8 mouse cellular contexts compared by ENCODE assay signal in the genomic region with DNA sequence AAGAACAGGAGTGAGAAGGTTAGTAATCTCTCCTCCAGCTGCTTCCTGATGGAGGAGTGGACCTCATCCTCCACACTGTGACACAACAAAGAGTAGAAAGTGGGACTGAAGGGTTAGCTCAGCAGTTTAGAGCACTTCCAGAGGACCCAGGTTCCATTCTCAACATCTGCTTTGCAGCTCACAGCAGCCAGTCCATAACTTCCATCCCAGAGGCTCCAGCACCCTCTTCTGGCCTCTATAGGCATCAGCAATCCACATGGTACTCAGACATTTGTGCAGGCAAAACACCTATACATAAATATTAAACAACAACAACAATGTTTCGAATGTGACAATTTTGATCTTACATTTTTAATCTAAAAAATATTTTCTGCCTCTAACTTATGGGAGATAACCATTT. TPM values are rescaled to one million over a fixed set of nuclear protein-coding genes. Genes with fewer than 3 reads are reported as not detected.
DNase-seq lines count a peak whose midpoint lies in the region; ATAC-seq and TF ChIP-seq lines count a peak whose summit lies in the region.
"Had no signal": no experiment of that assay in that cellular context is flagged by ENCODE, and none has a peak within 500 bp of the region (broad histone marks: within the 10 kb centered on the region; RNA-seq: fewer than 3 reads in every experiment).

No protein-coding gene starts in this region.

- WGBS in embryonic facial prominence, embryonic 10.5 days, result 79% methylated on average over 1 of the region's 1 CpGs
- WGBS in lung, embryonic 14.5 days, result 85% methylated on average over 1 of the region's 1 CpGs

- peak; percentile 9 to 34 for DNase-seq in kidney, adult 8-10 months
- DNase-seq in kidney, adult 11 months, result no peak
- peak; percentile 50 for DNase-seq in NIH3T3 (ENCODE audit: low read depth)
- DNase-seq in embryonic facial prominence, embryonic 10.5 days (ENCODE audit: low spot score), result peak; percentile 14
- peak; percentile 46 for DNase-seq in lung, embryonic 14.5 days
- no peak for DNase-seq in frontal cortex, postnatal 14 days (ENCODE audit: low spot score in 2 of 2)
- DNase-seq in urinary bladder, postnatal 36 days (ENCODE audit: low spot score in 2 of 2), result no peak

- peak; percentile 56 for TF ChIP-seq CTCF in lung, embryonic 14.5 days (IDR thresholded peaks at IDR 0.05; ENCODE audit: low read depth)

- no peak for ATAC-seq in lung, embryonic 14.5 days (ENCODE audit: insufficient read depth)

- H3K4me3 ChIP-seq in embryonic facial prominence, embryonic 10.5 days, result no peak overlapping the region
- H3K4me3 ChIP-seq in lung, embryonic 14.5 days (ENCODE audit: low read depth, low read length), result no peak overlapping the region
- H3K4me3 ChIP-seq: midbrain, embryonic 12.5 days had no signal

- no peaks in the 10 kb centered on the region for H3K27me3 ChIP-seq in embryonic facial prominence, embryonic 10.5 days (replicated peaks; ENCODE audit: low read depth, poor library complexity, severe bottlenecking)
- H3K27me3 ChIP-seq in lung, embryonic 14.5 days (ENCODE audit: insufficient read depth, low read length), result no peaks in the 10 kb centered on the region
- H3K27me3 ChIP-seq: midbrain, embryonic 12.5 days had no signal

- no peaks in the 10 kb centered on the region for H3K4me1 ChIP-seq in embryonic facial prominence, embryonic 10.5 days
- H3K4me1 ChIP-seq in lung, embryonic 14.5 days (ENCODE audit: insufficient read depth), result no peaks in the 10 kb centered on the region
- H3K4me1 ChIP-seq: midbrain, embryonic 12.5 days had no signal

- H3K4me2 ChIP-seq in lung, embryonic 14.5 days, result no peak overlapping the region
- H3K4me2 ChIP-seq: midbrain, embryonic 12.5 days had no signal

- H3K9ac ChIP-seq in lung, embryonic 14.5 days, result no peak overlapping the region
- H3K9ac ChIP-seq: midbrain, embryonic 12.5 days had no signal

- no peaks in the 10 kb centered on the region for H3K9me3 ChIP-seq in embryonic facial prominence, embryonic 10.5 days
- no peaks in the 10 kb centered on the region for H3K9me3 ChIP-seq in lung, embryonic 14.5 days (ENCODE audit: low read depth, low read length)
- H3K9me3 ChIP-seq: midbrain, embryonic 12.5 days had no signal

- H3K27ac ChIP-seq in embryonic facial prominence, embryonic 10.5 days (replicated peaks), result no peak overlapping the region
- H3K27ac ChIP-seq in lung, embryonic 14.5 days (ENCODE audit: low read depth), result no peak overlapping the region
- H3K27ac ChIP-seq: midbrain, embryonic 12.5 days had no signal

- peaks cover 13% of the 10 kb centered on the region; the same call in 1 of the 2 replicates for H3K36me3 ChIP-seq in embryonic facial prominence, embryonic 10.5 days (replicated peaks)
- 0 out of 2 replicates have a peak, but pooled peaks cover 9% of the 10 kb centered on the region for H3K36me3 ChIP-seq in lung, embryonic 14.5 days (ENCODE audit: insufficient read depth)

RNA-seq across cellular contexts. Expression of gene Relch, which starts 16.9 kb away (rescaled TPM):
- 22.2 and 23.2 TPM in 2 replicates for polyA plus RNA-seq in embryonic facial prominence, embryonic 10.5 days (2016; fragmentation: Nextera tagmentation; extraction: Ambion mirVana)
- polyA plus RNA-seq in lung, embryonic 14.5 days (2014; fragmentation: Nextera tagmentation; extraction: Ambion mirVana), result 24.6 and 25.4 TPM in 2 replicates

RNA-seq across cellular contexts. Expression of gene Pign, which starts 17.1 kb away (rescaled TPM):
- polyA plus RNA-seq in embryonic facial prominence, embryonic 10.5 days (2016; fragmentation: Nextera tagmentation; extraction: Ambion mirVana), result 12.8 and 13.6 TPM in 2 replicates
- polyA plus RNA-seq in lung, embryonic 14.5 days (2014; fragmentation: Nextera tagmentation; extraction: Ambion mirVana), result 20.2 and 20.8 TPM in 2 replicates

Comparison
In these comparisons a context has a peak if more than half of its experiments do, and no peak if none do; other contexts are left out.
1. DNase-seq: peak in kidney, adult 8-10 months (2 of 2), NIH3T3 (single experiment), embryonic facial prominence, embryonic 10.5 days (single experiment) and lung, embryonic 14.5 days (single experiment); none in kidney, adult 11 months (single experiment), frontal cortex, postnatal 14 days (0 of 2) and urinary bladder, postnatal 36 days (0 of 2).